Mouse (Mus musculus) embryonic facial prominence, embryonic 13.5 days (tissue): ENCODE data around the gene Klk13. TPM values are rescaled to one million over a fixed set of nuclear protein-coding genes. Genes with fewer than 3 reads are reported as not detected.

Experiments
- ATAC-seq: fragments of 200-750 bp; cut with Nextera tagmentation; 2 replicates; pipeline ENCODE4 v1.8.0; 2017; ENCODE audit warnings: low read depth; ENCODE audit not compliant: insufficient number of reproducible peaks, insufficient read depth, low FRiP score, low TSS enrichment
- H3K27ac ChIP-seq: fragments of 300-500 bp; sonication (generic); 2 replicates; pipeline ENCODE4 v1.5.1; 2015; ENCODE audit warnings: moderate library complexity, mild to moderate bottlenecking, inconsistent platforms
- H3K27me3 ChIP-seq: fragments of 300-500 bp; sonication (generic); 2 replicates; pipeline ENCODE4 v1.6.1; 2015; ENCODE audit warnings: mild to moderate bottlenecking, inconsistent platforms
- H3K36me3 ChIP-seq: fragments of 300-500 bp; sonication (generic); 2 replicates; pipeline ENCODE4 v1.6.1; 2015; ENCODE audit warnings: mild to moderate bottlenecking, inconsistent platforms
- H3K4me1 ChIP-seq: fragments of 300-500 bp; sonication (generic); 2 replicates; pipeline ENCODE4 v1.6.1; 2015; ENCODE audit warnings: inconsistent platforms
- H3K4me2 ChIP-seq: fragments of 300-500 bp; sonication (generic); 2 replicates; pipeline ENCODE4 v1.6.1; 2015; ENCODE audit warnings: moderate library complexity, mild to moderate bottlenecking, inconsistent platforms
- H3K4me3 ChIP-seq: fragments of 300-500 bp; sonication (generic); 2 replicates; pipeline ENCODE4 v1.5.1; 2015; ENCODE audit warnings: mild to moderate bottlenecking, inconsistent platforms
- H3K9ac ChIP-seq: fragments of 300-500 bp; sonication (generic); 2 replicates; pipeline ENCODE4 v1.6.1; 2015; ENCODE audit warnings: mild to moderate bottlenecking, inconsistent platforms
- H3K9me3 ChIP-seq: fragments of 300-500 bp; sonication (generic); 2 replicates; pipeline ENCODE4 v1.6.1; 2016; ENCODE audit warnings: inconsistent platforms
- WGBS: fragments of 180-500 bp; shearing (Covaris S2); methylation state at CpG from one replicate; pipeline ENCODE4 v1.1.7; 2015; ENCODE audit warnings: mixed read lengths; 5-methylcytosine and 5-hydroxymethylcytosine counted together
- polyA plus RNA-seq: library from polyadenylated mRNA; unstranded; fragments of >200 nt; fragmentation: Nextera tagmentation; extraction: Ambion mirVana; gene quantifications from 2 replicates; pipeline ENCODE4 v1.2.1, GENCODE M21; 2015

Klk13 gene
- polyA plus RNA-seq, 1 experiment from 2014 or later, result 2.2 TPM

GRCm38 (mm10) chr7:43685088-43685487, 27.3 kb upstream of the Klk13 start:
- ATAC-seq, result no peak
- no peaks in the 10 kb centered on the region for H3K27me3 ChIP-seq
- no peaks in the 10 kb centered on the region for H3K4me1 ChIP-seq
- H3K36me3 ChIP-seq, result no peaks in the 10 kb centered on the region
- H3K4me2 ChIP-seq, result no peak overlapping the region
- H3K4me3 ChIP-seq, result no peak overlapping the region
- no peak overlapping the region for H3K27ac ChIP-seq
- 70% methylated on average over 7 of the region's 7 CpGs for WGBS
- H3K9me3 ChIP-seq, result no peaks in the 10 kb centered on the region
- H3K9ac ChIP-seq, result no peak overlapping the region

GRCm38 (mm10) chr7:43690118-43690517, 22.2 kb upstream of the Klk13 start, which contains the start of gene Klk14:
Gene Klk14 (plus strand): TSS chr7:43690418.
- no peak within 1 kb of the TSS for H3K27ac ChIP-seq
- H3K36me3 ChIP-seq, result no peaks in the 10 kb centered on the region
- H3K4me2 ChIP-seq, result no peak within 1 kb of the TSS
- H3K27me3 ChIP-seq, result no peaks in the 10 kb centered on the region
- H3K4me3 ChIP-seq, result no peak within 1 kb of the TSS
- H3K9me3 ChIP-seq, result no peaks in the 10 kb centered on the region
- no peaks in the 10 kb centered on the region for H3K4me1 ChIP-seq
- ATAC-seq, result no peak
- H3K9ac ChIP-seq, result no peak within 1 kb of the TSS

DNA sequence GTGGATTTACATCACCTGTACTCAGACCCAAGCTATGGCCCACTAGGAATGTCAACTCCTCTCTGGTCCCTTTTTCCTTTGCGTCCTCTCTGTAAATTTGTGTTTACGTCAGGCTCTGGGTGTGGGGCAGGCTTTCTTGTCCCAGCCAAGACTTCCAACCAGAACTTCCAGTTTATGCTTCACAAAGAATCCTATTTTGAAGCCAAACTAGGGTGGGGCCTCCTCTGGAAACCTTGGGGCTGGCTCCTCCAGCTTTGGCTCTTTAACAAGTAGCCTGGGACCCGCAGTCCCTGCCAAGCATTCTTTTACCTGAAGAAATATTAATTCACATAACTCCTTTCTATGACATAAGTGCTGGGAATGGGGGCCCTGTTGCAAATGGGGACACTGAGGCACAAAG, 2.3 kb upstream of the Klk13 start:
- Histone ChIP-seq H3K36me3 (no peaks in the 10 kb centered on the region), H3K4me3 (no peak overlapping the region), H3K9ac (no peak overlapping the region), H3K27ac (no peak overlapping the region), H3K4me2 (no peak overlapping the region), H3K9me3 (no peaks in the 10 kb centered on the region), H3K27me3 (0 out of 2 replicates have a peak, but pooled peaks cover 3% of the 10 kb centered on the region), H3K4me1 (peaks cover 16% of the 10 kb centered on the region)
- ATAC-seq, result no peak
- WGBS, result 85% methylated on average over 3 of the region's 3 CpGs

GRCm38 (mm10) chr7:43712917-43713316, 550 bp downstream of the Klk13 start:
- Histone ChIP-seq H3K9ac (no peak overlapping the region), H3K36me3 (no peaks in the 10 kb centered on the region), H3K4me2 (peak overlapping the region; percentile 50), H3K27ac (no peak overlapping the region), H3K4me1 (peaks cover 16% of the 10 kb centered on the region), H3K4me3 (peak overlapping the region; percentile 24; the same call in 1 of the 2 replicates), H3K9me3 (no peaks in the 10 kb centered on the region), H3K27me3 (0 out of 2 replicates have a peak, but pooled peaks cover 3% of the 10 kb centered on the region)
- no peak for ATAC-seq
- WGBS, result 5% methylated on average over 9 of the region's 9 CpGs

DNA sequence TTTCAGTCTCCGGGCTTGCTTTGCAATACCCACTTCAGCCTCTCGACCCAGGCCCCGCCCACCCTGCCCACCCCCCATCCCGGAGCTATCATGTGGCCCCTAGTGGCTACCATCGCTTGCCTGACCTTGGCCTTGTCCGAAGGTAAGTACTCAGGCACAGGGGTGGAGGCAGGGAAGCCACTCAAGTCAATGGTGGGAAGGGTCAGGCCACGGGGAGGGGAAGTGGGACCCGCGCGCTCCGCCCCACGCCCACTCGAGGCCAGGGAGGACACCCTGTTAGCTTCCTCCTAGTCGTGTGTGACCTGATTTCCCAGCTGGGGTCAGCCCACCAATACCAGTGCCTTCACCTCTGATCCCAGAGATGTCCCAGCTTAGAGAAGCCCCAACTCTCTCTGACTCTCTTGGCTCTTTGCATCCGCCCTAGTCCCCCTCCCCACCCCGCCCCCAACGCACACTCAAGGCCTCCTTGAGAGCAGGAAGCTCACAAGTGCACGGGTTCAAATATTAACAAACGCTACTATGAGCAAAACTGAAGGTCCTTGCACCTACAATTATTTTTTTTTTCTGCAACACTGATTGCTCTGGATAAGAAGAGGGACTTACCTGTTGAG, 1.5 kb downstream of the Klk13 start:
- no peak for ATAC-seq
- H3K4me3 ChIP-seq, result peak overlapping the region; percentile 24
- H3K4me2 ChIP-seq, result peak overlapping the region; percentile 50
- no peak overlapping the region for H3K27ac ChIP-seq
- WGBS, result 8% methylated on average over 19 of the region's 19 CpGs
- no peak overlapping the region for H3K9ac ChIP-seq
- 0 out of 2 replicates have a peak, but pooled peaks cover 3% of the 10 kb centered on the region for H3K27me3 ChIP-seq
- H3K36me3 ChIP-seq, result no peaks in the 10 kb centered on the region
- no peaks in the 10 kb centered on the region for H3K9me3 ChIP-seq
- H3K4me1 ChIP-seq, result peaks cover 16% of the 10 kb centered on the region

DNA sequence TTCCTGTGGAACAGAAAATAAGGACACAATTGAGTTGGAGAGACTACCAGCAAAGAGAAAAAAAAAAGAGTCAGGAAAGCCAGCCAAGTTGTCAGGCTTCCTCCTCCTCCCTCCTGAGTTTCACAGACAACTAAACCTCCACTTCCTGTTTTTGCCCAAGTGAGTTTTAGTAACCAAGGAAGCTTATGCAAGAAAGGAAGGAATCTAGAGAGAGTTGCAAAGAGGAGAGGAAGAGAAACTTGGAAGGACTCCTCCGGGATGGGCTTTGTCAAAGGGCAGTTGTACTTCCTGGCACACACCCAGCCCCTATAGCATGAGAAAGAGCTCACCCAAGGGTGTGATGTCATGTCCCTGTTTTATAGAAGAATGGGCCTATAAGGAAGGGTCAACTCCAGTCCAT, 35.4 kb downstream of the Klk13 start:
- Histone ChIP-seq H3K4me3 (no peak overlapping the region), H3K9me3 (no peaks in the 10 kb centered on the region), H3K36me3 (no peaks in the 10 kb centered on the region), H3K4me1 (no peaks in the 10 kb centered on the region), H3K27me3 (no peaks in the 10 kb centered on the region), H3K4me2 (no peak overlapping the region), H3K9ac (no peak overlapping the region), H3K27ac (no peak overlapping the region)
- WGBS, result 66% methylated on average over 1 of the region's 1 CpGs
- no peak for ATAC-seq

DNA sequence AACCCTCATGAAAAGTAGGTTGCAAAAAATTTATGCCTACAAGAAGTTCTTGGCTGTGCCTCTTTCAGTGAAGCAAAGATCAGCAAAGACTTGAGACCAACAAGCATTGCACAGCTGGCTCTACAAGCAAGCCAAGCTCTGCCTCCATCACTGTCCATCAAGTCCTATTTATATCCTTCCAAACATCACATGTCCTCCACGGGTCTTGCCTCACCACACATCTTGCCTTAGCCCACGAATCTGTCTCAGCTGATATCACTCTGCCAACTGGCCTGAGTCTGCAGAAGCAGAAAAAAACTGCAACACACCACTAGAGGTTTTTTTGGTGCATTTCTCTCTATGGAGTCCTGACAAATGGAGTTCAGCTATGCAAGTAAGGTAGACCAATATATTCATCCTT, 40.4 kb downstream of the Klk13 start:
- Histone ChIP-seq H3K36me3 (no peaks in the 10 kb centered on the region), H3K9me3 (no peaks in the 10 kb centered on the region), H3K4me1 (no peaks in the 10 kb centered on the region), H3K4me2 (no peak overlapping the region), H3K4me3 (no peak overlapping the region), H3K27ac (no peak overlapping the region), H3K9ac (no peak overlapping the region), H3K27me3 (no peaks in the 10 kb centered on the region)
- ATAC-seq, result no peak
- 62% methylated on average over 2 of the region's 2 CpGs for WGBS

DNA sequence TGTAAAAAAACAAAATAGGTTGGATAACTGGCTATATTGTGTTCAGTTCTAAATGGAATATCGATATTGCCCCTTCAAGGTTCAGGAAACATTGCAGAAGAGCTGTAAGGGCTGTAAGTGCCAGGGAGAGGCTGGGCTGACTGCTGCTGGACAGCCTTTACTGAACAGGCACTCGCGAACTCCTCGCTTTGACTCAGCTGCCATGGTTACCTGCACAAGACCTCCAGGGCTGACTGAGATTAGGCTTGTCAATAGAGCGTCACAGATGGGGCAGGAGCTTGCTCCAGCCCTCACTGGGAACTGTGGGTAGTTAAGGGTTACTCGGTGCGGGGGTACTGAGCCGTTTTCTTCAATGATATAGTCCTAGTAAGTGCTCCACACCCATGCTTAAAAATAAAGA, 54.1 kb downstream of the Klk13 start:
- no peak for ATAC-seq
- Histone ChIP-seq H3K27ac (no peak overlapping the region), H3K4me3 (no peak overlapping the region), H3K9me3 (no peaks in the 10 kb centered on the region), H3K4me1 (no peaks in the 10 kb centered on the region), H3K27me3 (no peaks in the 10 kb centered on the region), H3K36me3 (no peaks in the 10 kb centered on the region), H3K9ac (no peak overlapping the region), H3K4me2 (no peak overlapping the region)
- WGBS, result 43% methylated on average over 8 of the region's 8 CpGs

DNA sequence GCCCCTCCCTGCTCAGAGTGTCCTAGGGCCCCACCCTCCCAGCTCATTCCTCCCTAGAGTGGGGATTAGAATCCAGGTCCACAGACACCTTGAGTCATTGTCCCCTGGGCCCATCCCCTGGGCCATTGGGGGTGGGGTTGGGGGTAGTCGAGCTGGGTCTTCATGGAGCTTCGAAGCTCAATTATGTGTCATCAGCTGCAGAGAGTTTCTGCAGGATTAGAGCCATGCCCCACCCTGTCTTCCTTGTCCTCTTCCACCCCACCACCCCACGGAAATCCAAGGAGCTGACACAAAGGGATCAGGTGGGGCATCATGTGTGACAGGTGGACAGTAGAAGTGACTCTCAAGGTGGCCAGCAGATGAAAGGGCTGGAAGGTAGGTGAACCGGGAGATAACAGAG, 56.2 kb downstream of the Klk13 start, which contains the start of gene Klk12:
Klk12 (plus strand) TSS at position 301 of the 400 bp plus-strand sequence.
- ATAC-seq, result no peak
- H3K4me1 ChIP-seq, result no peaks in the 10 kb centered on the region
- no peaks in the 10 kb centered on the region for H3K9me3 ChIP-seq
- no peak within 1 kb of the TSS for H3K27ac ChIP-seq
- 74% methylated on average over 4 of the region's 4 CpGs for WGBS
- H3K4me2 ChIP-seq, result no peak within 1 kb of the TSS
- H3K27me3 ChIP-seq, result no peaks in the 10 kb centered on the region
- no peak within 1 kb of the TSS for H3K4me3 ChIP-seq
- H3K36me3 ChIP-seq, result no peaks in the 10 kb centered on the region
- no peak within 1 kb of the TSS for H3K9ac ChIP-seq

GRCm38 (mm10) chr7:43769636-43770035, 57.3 kb downstream of the Klk13 start:
- ATAC-seq, result no peak
- no peaks in the 10 kb centered on the region for H3K4me1 ChIP-seq
- WGBS, result 92% methylated on average over 8 of the region's 8 CpGs
- no peak overlapping the region for H3K9ac ChIP-seq
- H3K4me2 ChIP-seq, result no peak overlapping the region
- no peak overlapping the region for H3K27ac ChIP-seq
- H3K36me3 ChIP-seq, result no peaks in the 10 kb centered on the region
- no peaks in the 10 kb centered on the region for H3K9me3 ChIP-seq
- no peaks in the 10 kb centered on the region for H3K27me3 ChIP-seq
- no peak overlapping the region for H3K4me3 ChIP-seq

DNA sequence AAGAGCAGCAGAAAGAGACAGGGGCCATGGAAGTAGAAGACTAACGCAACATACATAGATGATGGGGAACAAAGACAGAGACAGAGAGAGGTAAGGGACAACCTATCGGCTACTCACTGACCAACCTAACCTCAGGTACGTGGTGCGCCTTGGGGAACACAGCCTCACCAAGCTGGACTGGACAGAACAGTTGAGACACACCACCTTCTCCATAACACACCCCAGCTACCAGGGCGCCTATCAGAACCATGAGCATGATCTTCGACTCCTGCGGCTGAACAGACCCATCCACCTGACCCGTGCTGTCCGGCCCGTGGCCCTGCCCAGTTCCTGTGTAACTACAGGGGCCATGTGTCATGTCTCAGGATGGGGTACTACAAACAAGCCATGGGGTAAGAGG, 58.3 kb downstream of the Klk13 start:
- WGBS, result 93% methylated on average over 10 of the region's 10 CpGs
- Histone ChIP-seq H3K9me3 (no peaks in the 10 kb centered on the region), H3K4me2 (no peak overlapping the region), H3K36me3 (no peaks in the 10 kb centered on the region), H3K9ac (no peak overlapping the region), H3K27ac (no peak overlapping the region), H3K27me3 (no peaks in the 10 kb centered on the region), H3K4me3 (no peak overlapping the region), H3K4me1 (no peaks in the 10 kb centered on the region)
- ATAC-seq, result no peak

- no peaks in the 10 kb centered on the region for H3K36me3 ChIP-seq
- no peak overlapping the region for H3K4me2 ChIP-seq
- H3K27me3 ChIP-seq, result no peaks in the 10 kb centered on the region
- no peak for ATAC-seq
- H3K27ac ChIP-seq, result no peak overlapping the region
- no peak overlapping the region for H3K9ac ChIP-seq
- H3K9me3 ChIP-seq, result no peaks in the 10 kb centered on the region
- no peaks in the 10 kb centered on the region for H3K4me1 ChIP-seq
- 93% methylated on average over 6 of the region's 6 CpGs for WGBS
- H3K4me3 ChIP-seq, result no peak overlapping the region
Measured at GRCm38 (mm10) chr7:43771916-43772315, 59.5 kb downstream of the Klk13 start.
